Mouse (Mus musculus) thymus, postnatal 14 days (tissue): ENCODE results near the gene Igfbp2.

ENCODE experiments used
- DNase-seq: peaks from one replicate; pipeline ENCODE4 v3.0.0; 2021

Igfbp2 gene

DNA sequence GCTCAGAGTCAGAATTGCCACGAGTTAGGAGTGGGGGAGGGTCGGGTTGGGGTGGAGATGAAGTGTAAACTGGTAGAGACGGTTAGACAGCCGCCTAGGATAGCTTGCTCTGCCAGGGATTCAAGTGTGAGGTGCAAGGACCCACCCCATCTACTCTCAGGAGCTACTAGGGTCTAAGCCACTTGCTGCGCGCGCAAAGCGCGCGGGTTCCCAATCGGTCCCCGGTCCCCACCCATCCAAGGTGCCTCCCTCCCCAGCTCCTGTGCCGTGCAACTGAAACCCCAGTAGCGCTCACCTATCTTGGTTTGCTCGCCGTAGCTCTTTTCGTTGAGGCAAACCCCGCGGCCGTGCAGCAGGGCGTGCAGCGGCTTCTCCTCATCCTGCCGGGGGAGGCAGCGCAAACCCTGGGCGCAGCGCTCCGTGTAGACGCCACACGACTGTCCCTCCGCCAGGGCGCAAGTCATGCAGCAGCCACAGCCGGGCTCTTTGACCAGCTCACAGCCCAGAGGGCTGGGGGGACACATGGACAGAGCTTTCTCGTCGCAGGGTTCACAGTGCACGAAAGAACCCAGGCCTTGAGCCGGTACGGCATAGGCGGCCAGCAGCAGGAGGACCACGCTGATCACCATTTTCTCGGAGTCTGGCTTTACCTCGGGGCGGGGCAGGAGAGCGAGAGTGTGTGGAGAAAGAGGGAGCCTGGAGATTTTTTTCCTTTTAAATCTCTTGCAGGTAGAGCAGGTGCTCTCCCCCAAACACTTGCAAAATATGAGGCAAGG, 49.4 kb downstream of the Igfbp2 start:
- DNase-seq, result no peak

DNA sequence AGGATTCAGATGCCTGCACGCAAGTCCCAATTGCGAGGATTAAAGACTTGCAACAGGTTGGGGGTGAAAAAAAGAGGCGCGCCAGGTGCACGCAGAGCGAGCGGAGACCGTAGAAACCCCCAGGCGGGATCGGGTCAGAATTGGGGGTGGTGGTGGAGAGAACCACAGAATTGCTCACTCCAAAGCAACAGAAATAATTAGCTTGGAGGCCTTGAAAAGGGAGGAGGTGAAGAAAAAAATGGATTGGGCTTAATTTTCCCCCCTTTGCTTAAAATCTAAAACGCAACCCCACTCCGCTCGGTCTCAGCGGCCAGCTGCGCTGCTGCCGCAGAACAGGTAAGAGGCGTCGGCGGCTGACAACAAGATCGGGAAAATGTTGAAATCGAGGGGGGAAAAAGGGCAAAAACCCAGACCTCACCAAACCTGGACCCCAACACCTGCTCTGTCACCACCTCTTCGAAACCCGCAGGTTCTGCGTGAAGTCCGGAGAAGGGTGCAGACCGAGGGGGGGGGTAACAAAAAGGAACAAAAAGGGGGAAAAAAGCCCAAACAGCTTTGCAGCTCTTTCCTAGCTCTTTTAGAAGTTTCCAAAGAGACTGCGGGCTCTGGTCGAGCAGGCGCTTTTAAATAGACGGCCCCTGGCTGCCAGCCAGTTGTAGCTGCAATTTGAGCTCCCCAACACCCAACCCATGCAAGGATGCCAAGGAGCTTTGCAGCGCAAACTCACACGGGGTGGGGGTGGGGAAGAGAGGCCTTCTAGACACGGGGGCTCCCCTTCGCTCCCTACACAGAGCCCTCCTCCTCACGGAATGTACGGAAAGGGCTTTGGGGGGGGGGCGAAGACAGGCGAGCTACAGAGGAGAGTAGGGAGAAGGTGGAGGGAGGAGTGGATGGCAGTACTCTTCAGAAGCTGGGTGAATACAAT, 50.2 kb downstream of the Igfbp2 start, which contains the start of gene Igfbp5:
Igfbp5 (minus strand) TSS at position 598 of the 925 bp plus-strand sequence.
- DNase-seq, result no peak

DNA sequence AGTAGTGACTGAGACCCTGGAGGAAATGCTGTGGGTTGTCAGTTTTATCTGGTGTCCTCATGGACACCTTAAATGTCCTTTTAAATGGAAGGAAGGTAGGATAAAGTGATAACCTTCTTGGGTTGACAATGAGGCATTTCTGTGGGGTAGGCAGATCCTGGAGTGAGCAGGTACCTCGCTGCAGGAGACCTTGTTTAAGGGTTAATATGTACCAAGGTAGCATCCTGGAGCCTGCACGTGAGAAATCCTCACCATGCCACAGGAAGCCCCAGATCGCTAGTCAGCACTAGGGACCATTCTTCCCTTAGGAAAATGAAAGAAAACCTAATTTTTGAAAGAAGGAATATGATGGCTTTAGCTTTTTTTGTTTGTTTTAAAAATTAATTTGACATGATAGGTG, 51.4 kb downstream of the Igfbp2 start:
- DNase-seq, result no peak

DNA sequence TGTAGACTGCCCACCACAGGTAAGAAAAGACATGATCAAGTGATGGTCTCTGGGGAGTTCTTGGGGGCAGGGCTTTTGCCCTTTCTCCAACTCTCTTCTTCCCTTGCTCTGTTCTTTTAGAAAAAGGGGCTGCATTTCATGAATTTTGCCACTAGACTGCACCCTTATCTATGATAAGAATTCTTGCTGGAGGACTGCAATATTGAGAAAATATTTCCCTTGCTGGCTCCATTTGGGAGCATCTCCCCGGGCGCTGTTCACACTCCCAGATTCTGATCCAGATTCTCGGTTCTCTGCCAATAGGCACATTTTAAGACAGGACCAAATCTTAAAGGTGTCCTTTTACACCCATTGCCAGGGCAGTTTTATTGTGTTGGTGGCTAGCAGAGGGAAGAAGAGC, 51.8 kb downstream of the Igfbp2 start:
- no peak for DNase-seq

DNA sequence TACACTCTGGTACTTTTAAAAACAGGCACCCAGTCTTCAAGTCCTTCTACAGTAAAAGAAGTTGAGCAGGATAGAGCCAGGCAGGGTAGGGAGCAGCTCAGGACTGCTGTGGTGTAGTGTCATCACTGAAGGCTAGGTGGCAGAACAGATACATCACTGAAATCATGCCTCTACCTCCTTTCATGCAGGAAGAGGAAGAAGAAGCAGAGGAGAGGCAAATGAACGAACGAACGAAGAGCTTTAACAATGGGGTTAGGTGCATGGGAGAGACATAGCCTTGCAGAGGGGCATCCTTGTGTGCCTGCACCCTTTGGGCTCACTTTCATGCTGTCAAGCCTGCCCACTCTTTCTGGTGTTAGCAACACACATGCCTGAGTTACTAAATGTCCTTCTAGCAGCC, 53.6 kb downstream of the Igfbp2 start:
- DNase-seq, result no peak

DNA sequence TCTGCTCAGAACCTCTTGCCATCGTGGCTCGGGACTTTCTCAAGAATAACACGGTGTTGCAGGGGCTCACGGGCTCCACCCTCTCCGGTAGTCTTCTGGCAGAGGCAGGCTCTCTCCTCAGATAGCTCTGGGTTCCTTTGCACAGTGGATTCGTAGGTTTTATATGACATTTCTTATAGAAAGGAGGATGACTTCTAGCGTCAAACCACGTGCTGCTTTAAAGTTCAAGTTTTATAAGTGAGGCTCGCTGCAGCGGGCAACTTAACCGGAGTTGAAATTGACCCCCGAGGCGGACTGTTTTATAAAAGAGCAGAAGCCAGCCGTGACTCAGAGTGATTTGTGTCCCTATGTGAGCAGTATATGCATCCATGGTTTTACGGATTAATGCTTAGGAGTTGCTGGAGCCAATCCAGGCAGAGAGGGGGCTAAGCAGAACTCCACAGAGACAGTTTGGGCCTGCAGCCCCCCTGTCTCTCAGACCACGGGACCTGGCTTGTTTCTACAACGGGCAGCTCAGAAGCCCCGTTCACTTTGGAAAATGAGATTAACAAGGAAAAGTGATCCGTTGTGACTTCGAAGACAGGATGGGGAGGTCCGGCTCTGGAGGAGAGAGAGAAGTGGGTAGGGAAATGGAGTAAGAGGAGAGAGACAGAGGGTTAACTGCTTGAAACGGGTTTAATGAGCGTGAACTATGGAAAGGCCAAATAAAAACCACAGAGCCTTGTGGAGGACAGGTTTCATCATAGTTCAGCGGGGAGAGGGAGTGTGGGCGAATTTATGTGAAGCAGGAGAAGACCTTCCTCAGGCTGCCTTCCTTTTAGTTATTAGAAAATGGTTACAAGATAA, 54.4 kb downstream of the Igfbp2 start:
- DNase-seq, result no peak

DNA sequence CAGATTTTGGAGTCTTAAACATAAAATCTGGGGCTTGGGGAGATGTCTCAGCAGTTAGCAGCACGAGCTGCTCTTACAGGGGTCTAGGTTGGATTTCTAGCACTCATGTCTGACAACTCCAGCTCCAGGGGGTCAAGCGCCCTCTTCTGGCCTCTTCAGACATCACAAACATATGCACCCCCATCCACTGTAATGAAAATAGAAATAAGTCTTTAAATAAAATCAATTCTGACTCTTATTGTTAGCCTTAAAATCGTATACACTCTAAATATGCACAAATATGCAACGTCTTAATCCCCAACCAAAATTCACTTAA, 55.0 kb downstream of the Igfbp2 start:
- no peak for DNase-seq

DNA sequence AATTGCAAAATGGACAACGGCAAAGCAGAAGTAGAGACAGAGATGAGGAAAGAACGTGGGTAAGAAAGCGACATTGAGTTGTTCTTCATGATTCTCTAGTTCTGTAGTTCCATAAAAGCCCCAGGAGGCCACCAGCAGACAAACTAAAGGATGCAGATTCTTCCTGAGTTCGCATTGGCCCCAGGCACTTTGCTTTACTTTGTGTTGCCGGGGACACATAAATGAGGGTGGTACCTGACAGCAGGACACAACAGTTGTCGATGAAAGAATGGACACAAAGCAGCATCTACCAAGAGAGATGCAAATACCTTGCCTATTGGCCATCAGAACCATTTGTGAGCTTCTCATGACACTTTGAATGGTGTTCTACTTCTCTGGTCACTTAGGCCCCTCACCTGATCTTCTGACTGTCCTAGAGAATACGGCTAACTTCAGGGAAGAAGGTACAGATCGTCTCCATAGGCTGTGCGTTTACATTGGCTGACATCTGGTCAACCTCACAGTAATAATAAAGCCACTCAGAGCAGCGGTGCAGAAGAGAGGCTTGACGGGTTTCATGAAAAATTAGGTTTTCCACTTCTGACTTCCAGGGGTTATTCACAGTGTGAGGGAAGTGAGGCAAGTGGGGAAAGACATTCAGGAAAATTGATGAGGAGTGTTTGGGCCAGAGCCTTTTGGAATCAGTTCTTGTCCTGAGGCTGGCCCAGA, 61.0 kb downstream of the Igfbp2 start:
- no peak for DNase-seq

DNA sequence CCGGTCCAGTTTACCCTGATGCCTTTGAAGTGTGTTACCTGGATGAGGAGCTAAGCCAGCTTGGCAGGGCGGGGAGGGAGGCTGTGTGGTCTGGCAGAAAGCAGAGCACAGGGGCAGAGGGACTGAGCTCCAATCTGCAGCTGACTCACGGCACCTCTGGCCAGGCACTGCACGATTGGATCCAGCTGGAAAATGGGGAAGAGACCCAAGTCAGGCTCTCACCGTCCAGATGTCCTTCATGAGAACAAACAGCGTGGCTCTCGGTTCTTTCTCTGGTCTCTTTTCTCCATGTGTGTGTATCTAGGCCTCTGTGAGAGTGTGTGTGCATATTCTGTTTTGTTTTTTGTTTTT, 61.5 kb downstream of the Igfbp2 start:
- DNase-seq, result no peak

DNA sequence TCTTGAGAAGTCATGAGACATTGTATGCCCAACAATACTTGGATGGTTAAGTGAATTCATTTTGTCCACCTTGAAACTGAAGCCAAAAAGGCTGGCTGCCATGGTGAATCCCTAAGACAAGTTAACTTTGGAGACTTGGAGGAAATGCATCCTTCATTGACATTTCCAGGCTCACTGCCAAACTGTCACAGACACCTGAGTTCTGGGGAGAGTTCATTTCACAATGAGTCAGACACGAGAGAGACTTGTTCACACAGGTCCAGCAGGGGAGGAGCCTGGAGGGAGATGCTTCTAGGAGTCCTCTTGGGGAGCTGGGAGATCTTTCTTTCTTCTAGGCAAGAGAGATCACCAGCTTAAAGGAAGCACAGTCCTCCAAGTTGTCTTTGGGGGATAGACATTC, 63.6 kb downstream of the Igfbp2 start:
- DNase-seq, result no peak

DNA sequence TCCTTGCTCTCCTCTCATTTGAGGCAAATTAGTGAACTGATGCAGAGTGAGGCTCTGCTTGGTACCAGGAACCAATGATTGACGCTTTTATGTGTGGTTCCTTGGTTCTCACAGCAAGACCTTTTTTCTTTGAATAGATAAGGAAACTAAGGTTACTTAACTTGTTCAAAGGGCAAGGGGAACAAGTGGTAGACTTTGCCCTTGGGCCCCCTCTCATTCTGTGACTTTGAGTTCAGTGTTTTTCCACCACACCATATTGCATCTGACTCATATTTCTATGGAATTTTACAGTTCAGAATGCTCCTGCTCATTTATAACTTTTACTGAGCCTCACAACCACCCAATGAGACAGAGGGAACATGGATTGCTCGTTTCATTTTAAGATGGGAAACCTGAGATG, 71.5 kb downstream of the Igfbp2 start:
- no peak for DNase-seq
